Mouse (Mus musculus) testis, postnatal 10 days (tissue): ENCODE measurements at regions not wholly inside any gene's neighbourhood (a gene's known extent, or its start where the extent isn't known, plus 50 kb on each side); places are given as distances from the start of the nearest gene placed in this dataset.
A peak's percentile ranks its signal among the peaks of the same experiment; 100 is the strongest.

ENCODE experiments used
- DNase-seq: peaks from one replicate; pipeline ENCODE4 v3.0.0; 2021; ENCODE audit warnings: low spot score

DNA sequence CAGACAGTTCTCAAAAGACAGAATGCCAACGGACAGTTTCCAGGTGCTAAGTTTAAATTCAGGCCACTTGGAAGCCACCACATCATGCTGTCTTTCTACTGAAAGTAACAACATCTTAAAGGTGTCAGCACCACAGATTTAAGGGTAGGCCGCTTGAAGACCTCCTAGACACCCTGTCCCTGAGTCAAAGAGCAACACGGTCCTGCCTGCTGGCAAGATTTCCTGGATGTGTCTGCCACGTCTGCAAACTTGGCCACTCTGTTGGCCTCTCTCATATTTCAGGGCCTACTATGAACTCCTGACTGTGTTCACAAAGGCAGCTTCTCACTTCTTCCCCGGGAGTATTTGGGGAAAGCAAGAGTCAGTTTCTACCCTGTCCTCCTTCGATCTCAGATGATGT, 194.7 kb upstream of the Esrrg start:
- no peak for DNase-seq

- no peak for DNase-seq
These were observed 190.1 kb upstream of the Esrrg start for GRCm38 (mm10) chr1:187418186-187419140.

DNA sequence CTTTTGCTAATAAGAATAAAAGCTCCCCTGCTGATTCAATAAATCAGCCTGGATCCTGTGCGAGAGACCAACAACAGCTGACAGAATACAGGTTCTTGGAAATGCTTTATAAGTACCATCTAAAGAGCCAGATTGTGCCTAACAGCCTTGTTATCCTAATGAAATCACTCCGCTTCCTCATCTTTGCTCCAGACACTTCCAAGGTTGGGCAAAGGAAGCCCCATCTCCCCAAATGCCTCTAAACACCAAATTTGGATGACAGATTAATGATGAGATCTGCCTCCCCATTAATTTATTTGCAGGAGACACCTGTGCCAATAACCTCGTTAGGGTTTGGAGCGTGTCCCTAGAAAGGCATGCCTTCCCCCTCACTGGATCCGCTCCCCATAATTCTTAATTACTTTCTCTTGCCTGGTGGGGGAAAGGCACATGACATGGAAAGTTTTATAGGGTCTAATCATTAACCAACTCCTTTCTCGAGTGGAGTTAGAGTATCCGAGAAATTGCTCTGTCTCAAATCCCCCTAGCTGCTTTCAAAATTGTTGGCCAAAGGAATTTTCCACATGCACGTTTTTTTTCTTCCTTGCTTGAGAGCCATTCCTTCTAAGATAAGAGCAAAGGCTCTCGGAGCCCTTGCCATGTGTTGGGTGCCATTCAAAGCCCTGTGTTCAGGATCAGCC, 179.9 kb upstream of the Esrrg start:
- no peak for DNase-seq

GRCm38 (mm10) chr1:187433716-187434634, 174.6 kb upstream of the Esrrg start:
- no peak for DNase-seq

- DNase-seq, result no peak
These were observed 169.2 kb upstream of the Esrrg start for GRCm38 (mm10) chr1:187439170-187439914.

DNA sequence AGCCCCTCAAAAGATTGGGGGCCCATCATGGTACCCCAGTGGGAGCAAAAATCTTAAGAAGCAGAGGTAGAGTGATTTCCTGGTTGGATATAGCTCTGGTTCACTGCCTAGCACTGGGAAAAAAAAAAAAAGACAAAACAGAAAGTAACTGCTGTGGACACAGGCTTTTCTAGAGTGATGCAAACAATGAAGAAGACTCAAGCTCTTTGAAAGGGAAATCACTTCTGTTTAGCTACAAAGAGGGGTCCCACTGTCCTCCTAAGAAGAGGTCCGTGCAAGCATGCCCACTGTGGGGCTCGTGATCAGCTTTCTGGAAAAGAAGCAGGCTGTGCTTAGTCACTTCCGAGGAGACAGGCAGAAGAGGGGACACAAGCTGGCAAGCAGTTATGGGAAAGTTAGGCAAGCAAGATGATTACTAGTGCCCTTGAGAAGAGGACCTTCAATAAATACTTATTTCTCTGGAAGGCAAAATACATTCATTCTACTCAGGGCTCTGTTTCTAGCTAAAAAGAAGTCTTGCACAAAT, 166.9 kb upstream of the Esrrg start:
- no peak for DNase-seq

- no peak for DNase-seq
These were observed 162.1 kb upstream of the Esrrg start for GRCm38 (mm10) chr1:187446511-187446910.

DNA sequence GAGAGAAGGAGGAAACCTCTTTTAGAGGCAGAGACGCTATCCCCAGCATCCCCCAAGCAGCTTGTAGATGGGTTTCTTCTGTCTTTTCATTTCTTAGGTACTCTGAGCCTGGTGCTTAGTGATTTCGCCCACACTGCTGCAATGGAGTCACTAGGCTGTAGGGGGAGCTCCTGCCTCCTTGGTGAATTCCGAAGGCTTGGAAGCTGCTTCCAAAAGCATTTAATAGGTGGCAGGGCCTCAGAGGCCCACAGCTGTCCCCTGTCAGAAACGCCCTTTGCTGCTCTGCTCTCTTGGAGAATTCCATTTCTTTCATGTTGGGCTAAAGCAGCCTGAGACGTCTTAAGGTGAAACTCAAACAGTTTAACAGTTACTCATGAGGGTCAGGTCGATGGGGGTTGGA, 160.4 kb upstream of the Esrrg start:
- DNase-seq, result peak; percentile 73

DNA sequence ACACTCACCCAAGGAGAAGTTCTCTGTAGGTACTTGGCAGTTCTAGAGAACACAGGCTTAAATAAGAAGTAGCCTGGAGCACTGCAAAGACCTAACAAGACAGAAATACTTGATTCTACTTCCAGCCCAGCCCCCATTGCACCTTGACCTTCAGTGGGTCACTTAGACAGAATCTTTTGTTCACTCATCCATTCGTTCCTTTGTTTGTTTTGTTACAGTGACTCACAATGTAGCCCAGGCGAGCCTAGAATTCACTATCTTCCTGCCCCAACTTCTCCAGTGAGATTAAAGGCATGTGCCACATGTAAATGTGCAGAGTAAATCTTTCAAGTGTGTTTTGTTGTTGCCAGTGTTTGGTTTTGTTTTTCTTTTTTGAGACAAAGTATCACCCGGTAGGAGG, 158.5 kb upstream of the Esrrg start:
- DNase-seq, result no peak

DNA sequence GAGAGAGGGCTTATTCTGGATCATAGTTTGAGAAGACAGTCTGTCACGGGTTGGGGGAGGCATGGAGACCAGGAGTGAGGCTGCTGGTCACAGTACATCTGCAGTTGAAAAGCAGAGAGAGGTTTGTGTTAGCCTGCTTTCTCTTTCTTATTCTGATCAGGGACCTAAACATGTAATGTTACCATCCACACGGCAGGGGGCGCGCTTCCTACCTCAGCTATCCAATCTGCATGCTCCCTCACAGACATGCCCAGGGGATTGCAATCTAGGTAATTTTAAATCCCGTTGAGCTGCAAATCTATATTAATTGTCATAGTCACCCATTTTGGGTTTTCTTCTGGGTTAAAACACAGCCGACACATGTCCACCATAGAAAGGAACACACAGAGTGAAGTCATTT, 156.4 kb upstream of the Esrrg start:
- peak; percentile 77 for DNase-seq

- no peak for DNase-seq
These were observed 154.2 kb upstream of the Esrrg start for GRCm38 (mm10) chr1:187454431-187454830.

DNA sequence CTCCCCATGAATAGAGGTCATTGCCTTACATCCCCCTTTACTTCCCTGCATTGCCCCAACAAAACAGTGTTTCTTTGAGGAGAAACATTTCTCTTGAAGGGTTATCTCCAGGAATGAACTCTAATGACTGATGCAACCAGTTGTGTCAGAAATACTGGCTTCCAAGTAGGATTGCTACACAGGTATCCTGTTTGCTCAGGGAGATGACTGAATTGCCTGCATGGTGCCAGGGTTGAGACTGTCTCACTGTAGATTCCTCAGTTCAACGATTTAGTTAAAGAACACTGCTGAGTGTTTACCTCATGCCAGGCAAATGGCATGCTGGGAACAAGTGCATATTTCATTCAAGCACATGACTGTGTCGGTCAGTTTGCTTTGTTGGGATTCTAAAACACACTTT, 123.8 kb upstream of the Esrrg start:
- DNase-seq, result no peak

DNA sequence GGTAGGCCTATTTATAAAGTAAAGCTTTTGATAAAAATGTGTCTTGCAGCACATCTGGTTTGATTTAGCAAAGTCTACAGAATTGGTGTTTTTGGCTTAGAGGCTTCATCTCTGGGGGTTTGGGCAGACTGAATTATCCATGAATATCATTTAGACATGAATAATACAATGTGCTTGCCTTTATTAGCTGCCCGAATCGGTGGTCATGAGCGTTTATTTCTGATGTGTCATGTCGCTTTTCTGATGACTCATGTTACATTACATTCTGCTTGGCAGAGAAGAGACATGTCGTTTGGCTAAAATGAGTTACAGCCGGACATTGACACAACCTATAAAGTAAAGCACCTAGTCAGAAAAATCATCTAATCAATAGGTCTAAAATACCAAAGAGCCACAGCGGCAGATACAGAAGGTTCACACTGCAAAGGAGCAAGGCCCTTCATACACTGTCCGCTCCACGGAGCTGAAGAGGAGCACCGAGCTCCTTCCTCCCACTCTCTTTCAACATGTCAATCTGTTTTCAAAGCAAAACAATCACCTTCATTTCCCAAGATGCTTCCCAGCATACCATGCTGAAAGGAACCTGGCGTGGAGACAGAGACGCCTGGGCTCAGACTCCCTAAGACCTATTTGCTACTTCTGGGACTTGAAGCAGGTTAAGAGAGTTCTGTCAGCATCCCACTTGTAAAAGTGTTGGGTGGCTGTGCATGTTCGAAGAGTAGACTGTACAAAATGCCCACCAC, 120.5 kb upstream of the Esrrg start:
- no peak for DNase-seq

DNA sequence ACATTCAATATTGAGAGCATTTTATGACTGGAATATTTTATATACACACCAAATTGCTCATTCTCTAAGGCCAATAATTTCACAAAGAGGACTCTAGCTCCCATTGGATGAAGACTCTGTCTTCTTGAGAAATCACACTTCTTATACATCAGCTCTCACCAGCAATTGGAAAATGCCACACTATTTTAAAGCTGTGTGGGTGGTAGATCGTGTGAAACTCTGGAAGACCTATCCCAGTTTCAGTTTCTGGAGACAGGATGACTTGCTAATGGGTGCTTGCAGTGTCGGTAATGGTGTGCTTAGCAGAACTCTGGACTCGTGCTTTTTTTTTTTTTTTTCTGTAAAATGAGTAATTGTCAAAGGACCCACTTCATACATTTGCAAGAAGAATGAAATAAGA, 119.1 kb upstream of the Esrrg start:
- no peak for DNase-seq

DNA sequence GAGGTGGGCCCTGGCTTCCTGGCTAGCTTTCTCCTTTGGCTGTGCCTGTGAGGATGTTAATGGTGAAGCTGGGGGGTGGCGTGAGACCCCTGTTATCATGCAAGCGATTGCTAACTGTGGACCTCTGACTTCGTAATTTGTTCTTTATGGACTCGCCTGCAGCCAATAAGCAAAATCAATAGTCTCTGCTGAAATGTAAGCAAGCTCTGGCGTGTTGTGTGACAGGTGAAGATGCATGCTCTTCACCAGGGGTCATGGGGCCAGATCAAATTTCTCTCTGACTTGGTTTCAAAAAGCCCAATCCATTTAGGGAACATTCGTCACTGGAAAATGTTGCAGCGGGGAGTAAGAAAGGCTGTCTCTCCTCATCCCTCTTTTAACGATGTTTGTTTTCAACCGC, 103.2 kb upstream of the Esrrg start:
- no peak for DNase-seq

DNA sequence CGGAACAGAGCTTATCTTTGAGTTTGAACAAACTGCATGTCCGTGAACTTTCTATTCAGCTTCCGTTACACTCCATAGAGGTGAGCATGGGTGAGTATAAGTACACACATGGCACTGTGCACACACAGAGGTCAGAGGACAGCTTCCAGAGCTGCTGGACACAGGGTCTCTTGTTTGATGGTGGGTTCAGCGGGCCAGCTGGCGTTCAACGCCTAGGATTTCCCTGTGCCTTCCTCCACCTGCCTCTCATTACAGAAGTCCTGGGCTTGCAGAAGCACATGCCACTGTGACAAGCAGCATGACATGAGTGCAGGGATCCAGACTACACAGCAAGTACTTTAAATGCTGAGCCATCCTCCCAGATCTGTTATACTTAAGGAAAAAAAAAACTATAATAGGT, 101.4 kb upstream of the Esrrg start:
- no peak for DNase-seq

- no peak for DNase-seq
These were observed 77.2 kb upstream of the Esrrg start for GRCm38 (mm10) chr1:187531349-187531922.

DNA sequence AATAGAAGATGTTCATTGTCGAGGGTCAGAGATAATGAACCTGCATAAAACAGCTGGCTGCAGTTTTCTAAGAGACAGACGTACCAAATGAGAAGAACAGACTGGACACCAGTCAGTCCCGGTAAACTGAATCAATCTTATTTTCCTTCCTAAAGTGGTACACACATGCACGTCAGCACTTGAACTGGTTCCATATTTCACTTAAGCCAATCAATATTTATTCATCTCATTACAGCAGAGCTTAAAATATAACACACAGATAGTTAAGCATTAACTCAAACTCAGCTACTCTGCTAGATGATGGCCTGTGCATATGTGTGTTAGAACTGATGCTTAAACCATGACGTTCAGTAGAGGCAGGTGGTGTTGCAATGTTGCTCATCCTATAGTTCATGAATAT, 72.3 kb upstream of the Esrrg start:
- DNase-seq, result no peak

GRCm38 (mm10) chr1:187556718-187557117, 51.9 kb upstream of the Esrrg start:
- DNase-seq, result no peak
